Mouse (Mus musculus) embryo, embryonic 11 days (tissue): ENCODE results near the gene Pnkp.

Experiments
- DNase-seq: peaks from one replicate; pipeline ENCODE4 v3.0.0-alpha.2; 2015

Pnkp gene

DNA sequence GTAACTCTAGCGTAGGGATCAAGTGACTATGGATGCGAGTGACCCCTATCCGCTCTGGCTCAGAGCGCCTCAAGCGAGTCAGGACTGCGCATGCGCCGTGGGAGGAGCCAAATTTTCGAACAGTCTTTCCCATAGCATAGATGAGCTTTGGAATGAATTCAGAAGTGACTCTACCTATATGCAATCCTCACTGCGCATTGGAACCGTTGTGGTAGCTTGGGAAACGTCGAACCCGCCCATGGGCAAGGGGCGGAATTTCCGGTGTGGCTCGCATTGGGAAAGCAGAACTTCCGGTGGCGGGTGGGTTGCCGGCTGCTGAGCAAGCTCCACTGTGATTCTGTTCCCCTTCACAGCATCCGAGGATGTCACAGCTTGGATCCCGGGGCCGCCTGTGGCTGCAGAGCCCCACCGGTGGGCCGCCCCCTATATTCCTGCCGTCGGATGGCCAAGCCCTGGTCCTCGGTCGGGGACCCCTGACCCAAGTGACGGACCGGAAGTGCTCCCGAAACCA is at the start of gene Pnkp:
Gene Pnkp, plus strand, starts transcription at position 98 of the 511 bp plus-strand sequence.
- peak; percentile 93 for DNase-seq

DNA sequence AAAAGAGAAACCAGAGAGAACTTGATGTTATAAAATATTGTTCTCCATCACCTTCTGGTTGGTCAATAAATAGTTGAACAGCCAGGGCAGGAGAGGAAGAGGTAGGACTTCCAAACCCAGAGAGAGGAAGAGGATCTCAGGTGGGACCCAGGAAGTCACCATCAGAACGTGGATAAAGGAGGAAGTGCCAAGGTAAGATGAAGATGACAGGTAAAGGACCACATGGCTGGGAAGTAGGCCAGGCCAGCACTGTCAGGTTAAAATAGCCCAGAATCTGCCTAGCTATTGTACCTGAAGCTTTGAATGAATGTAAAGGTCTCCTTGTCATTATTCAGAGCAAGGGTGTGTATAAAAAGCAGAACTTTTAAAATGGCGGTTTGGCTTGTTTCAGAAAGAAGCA is 48.0 kb upstream of the Pnkp start:
- no peak for DNase-seq

DNA sequence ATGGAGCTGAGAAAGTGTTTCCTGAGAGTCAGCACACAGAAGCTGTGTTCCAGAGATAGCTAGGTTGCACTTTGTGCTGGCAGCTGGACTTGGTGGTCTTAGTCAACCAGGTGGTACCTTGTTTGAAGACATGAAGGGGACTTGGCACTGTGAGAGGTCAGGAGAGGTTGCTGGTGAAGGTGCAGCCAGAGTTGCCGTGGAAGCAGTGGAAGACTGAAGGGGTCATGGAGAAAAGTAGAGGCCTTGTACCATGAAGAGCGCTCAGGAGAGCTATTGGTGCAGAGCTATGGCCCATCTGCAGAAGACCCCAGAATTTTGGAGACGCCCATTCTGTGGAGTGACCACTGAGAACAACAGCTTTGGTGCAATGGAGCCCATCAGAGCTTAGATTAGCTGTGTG is 47.5 kb upstream of the Pnkp start:
- DNase-seq: no peak

DNA sequence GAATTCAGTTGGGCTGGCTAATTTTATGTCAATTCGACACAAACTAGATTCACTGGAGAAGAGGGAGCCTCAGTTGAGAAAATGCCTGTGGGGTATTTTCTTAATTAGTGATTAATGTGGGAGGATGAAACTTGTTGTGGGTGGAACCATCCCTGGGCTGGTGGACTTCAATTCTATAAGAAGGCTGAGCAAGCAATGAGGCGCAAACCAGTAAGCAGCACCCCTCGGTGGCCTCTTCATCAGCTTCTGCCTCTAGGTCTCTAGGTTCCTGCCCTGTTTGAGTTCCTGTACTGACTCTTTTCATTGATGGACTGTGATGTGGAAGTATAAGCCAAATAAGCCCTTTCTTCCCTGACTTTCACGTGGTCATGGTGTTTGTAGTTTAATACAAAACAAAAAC is 46.6 kb upstream of the Pnkp start:
- no peak for DNase-seq

DNA sequence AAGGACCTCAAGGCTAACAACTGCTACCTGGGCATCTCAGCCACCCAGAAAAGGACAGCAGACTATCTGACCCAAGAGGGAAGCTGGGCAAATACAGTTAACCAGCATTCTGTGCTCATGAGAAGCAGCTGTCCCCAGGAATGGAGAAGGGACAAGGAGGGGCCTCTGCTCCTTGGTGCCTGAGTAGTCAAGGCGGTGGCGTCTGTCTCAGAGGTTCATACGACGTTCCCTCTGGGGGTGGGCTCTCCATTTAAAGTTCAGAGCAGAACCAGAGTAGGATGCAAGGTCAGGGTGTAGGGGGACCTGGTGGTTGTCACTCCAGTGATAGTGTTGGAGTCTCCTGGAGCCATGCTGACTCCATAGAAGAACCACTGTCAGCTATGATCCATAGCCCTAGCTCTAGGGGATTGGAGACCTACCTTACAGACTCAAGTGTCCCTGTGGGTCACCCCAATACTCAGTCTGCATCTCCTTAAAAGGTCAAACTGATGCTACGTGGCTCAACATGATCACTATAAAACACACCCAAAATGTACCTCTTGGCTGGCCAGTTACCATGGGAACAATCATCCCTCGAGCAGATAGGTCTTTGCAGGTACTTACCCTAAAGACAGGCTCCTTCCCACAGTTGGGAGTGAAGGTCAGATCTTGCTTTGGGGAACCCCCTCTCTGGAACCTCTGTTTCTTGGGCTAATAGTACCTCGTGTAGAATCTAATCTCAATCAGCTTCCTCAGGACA is 46.0 kb upstream of the Pnkp start:
- DNase-seq: no peak

DNA sequence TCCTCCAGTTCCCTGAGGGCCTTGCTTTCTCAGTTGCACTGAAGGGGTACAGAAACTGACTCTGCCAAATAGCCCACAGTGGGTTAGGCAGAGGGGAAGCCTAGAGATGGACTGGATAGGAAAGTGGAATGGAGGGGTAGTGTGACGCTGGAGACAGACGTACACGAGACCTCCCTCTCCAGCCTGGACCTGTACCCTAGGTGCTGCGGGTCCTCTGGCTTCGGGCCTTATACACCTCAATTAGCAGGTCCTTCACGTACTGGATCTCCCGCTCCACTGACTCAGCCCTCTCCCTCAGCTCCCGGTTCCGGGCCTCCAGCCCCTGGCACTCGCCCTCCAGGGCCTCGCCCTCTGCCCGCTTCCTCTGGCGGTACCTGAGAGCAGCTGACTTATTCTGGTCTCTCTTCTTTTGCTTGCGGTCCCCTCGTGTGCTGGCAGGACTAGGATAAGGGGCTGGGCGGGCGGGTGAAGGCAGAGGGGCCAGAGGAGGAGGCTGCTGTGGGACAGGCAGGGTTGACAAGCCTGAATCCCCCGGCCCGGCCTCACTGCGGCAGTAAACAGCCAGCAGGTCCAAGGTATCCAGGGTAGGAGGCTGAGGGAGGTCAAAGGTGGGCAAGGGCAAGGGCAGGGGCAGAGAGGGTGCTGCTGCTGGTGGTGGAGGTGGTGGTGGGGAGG is 44.2 kb upstream of the Pnkp start:
- DNase-seq: no peak

DNA sequence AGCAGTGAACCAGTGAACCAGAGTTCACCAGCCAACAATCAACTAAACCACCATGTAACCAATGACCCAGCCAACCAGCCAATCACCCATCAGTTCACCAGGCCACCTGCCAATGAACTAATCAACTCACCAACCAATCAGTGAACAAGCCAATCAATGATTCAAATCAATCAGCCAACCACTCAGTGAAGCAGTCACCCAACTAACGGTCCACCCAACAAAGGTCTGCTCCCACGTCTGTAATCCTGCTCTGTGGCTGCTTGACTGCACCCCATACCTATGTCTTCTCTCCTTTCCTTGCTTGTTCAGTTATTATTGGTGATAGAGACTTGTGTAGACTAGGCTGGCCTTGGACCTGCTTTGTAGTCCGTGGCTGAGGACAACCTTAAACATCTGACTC is 43.0 kb upstream of the Pnkp start:
- no peak for DNase-seq

DNA sequence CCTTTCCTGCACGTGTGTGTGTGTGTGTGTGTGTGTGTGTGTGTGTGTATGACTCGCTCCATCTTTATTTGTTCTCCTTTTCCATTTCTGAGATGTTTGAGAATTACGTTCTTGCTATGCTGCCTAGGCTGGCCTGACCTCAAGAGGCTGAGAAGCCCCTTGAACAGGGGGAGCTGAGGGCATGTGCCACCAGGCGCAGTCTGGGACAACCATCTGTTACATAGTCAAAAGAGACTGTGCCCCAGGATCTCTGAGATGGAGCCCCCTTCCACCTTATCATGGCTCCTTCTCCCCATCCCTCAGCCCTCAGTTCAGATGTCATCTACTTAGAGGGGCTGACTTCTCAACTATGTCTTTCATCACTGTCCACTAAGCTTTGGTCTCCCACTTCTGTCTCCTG is 42.5 kb upstream of the Pnkp start:
- no peak for DNase-seq

DNA sequence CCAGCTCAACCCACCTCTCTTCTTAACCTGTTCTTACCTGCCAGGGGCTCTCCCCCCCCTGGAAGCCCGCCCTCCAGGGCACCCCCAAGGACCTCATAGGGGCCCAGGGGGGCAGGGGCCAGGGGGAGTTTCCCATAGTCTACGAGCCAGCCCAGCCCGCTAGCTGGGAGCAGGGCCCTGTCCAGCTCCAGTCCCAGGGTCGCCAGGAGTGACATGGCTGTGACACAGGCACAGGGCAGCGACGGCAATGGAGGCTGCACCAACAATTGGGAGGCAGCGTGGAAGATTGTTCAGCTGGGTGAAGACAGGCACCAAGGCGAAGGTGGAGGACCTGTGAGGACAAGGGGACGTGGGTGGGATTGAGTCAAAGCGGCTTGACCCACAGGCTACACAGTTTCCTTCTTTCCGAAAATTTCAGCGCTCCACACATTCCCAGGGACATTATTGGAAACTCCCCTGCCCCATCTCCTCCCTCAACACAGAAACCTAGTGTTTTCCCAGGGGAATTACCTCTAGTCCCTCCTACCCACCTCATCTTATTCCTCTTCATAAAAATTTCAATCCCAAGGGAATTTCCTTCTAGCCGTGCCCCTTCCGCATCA is 41.9 kb upstream of the Pnkp start:
- peak; percentile 14 for DNase-seq

DNA sequence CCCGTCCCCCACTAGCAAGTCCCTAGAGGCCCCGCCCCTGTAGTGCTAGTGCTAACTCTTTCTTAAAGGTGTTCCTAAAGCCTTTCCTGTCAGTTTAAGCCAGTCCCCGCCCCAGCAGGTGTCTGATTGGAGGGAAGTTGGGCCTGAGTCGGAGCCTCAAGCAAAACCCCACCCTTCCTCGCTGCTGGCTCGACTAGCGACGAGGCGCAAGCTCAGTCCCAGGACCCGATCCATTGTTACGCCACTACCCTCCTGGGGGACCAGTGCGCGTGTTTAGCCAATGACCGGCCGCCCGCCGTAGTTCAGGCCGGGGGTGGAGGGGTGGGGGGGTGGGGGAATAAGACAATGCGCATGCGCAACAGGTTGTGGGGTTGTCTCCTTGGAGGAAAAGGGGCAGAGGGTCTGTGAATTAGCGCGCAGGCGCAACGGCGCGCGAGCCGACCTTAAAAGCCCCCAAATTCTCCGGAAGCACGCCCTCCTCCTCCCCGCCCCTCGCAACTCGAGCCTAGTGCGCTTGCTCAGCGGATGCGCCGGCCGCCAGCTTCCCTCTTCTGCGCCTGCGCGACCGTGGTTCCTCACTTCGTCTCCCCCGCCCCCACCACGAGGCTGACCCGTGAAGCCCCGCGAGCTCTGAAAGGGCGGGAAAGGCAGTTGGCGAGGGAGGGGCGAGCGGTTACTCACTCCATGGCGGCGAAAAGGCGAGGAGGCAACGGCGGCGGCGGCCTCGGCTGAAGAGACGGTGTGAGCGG is 41.0 kb upstream of the Pnkp start, which contains the start of the genes Nup62 and Il4i1:
Gene Nup62, plus strand, starts transcription at position 368 of the 749 bp plus-strand sequence.
Gene Il4i1, plus strand, starts transcription at position 667 of the 749 bp plus-strand sequence.
- peak; percentile 100 for DNase-seq

DNA sequence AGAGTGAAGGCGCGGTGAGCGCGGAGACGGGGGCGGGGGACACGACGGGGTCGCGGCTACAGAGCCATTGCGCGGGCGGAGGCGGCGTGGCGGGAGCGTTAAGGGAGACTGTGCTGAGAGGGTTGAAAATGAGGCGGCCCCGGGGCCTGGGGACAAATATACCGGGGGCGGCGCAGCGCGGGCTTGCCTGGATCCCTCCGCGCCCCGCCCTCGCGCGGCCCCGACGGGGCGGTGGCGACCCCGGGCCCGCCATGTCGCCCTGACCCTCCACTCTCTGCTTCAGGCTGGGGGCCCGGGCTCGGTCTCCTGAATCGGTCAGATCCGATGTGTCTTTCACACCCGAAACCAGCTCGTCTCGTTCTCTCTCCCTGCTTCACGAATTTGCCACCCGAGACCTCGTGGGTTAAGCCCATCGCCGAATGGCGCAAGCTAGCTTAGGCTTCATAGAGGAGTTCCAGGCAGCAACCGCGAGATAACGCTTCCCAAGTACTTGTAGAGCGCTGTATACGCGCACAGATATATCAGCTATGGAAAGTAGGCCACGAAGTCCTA is 40.4 kb upstream of the Pnkp start, which contains the start of gene Atf5:
Gene Atf5, minus strand, starts transcription at position 189 of the 552 bp plus-strand sequence.
- DNase-seq: peak; percentile 79

DNA sequence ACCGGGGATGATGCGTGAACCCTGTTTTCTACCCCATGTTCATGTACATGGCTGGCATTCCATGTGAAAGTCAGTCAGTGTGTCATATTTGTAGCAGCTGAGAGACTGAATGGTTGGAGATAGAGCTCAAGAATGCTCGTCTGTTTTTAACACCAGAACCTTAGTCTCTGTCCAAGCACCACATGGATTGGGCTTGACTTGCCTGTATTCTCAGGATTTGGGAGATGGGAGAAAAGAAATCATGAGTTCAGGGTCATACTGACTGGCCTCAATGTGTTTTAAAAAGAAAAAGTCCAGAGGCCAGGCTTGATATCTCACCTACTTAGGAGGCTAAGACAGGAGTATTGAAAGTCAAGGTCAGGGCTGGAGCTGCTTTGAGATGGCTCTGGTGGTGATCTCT is 39.5 kb upstream of the Pnkp start:
- no peak for DNase-seq

DNA sequence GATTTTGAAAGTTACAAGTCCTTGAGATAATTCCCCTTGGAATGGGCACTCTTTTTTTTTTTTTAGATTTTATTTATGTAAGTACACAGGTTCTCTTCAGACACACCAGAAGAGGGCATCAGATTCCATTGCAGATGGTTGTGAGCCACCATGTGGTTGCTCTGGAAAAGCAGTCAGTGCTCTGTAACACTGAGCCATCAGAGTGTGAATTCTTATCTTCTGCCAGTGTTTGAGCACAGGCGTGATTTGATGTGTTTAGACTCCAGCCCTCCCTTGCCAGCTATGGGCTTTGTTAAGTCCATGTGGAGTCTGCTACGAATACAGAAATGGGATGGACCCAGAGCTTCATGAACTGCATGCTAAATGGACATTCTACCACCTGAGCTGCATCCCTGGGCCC is 38.8 kb upstream of the Pnkp start:
- no peak for DNase-seq

DNA sequence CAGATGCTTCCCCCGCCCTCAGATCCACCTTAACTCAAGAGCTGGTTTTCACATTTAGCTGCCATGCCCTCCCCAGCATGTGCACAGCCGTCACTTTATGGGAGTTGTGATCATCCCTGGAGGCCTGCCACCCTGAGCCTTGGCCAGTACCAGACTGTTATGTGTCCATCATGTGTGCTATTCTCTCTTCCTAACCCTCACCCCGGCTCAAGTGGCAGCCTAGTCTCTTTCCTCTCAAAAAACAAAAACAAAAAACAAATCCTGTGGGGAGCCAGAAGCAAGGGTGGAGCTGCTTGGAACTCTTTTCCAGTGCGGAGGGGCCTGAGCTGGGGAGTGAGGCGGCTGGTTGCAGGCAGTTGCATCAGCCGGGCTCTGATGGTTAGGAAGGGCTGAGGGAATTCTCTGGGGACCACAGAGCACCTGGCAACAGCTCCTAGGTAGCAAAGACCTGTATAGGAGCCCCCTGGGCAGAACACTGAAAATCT is 38.1 kb upstream of the Pnkp start:
- no peak for DNase-seq

DNA sequence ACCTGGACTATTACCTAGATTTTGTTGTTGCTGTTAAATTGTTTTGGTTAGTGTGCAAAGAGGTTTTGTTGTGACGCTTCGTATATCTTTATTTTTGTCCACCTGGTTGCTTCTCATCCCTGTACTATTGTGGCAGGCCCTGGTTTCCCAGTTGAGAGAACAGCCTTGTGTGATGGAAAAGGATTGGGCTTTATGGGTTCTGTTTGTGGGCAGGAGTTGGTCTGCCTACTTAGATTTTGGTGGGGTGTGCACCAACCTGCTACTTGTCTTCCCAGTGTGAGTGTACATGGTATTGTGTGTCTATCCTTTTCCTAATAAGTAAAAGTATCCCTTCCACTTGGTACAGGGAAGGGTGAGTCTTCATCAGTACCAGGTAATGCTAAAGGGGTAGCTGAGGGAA is 37.5 kb upstream of the Pnkp start:
- DNase-seq: no peak

DNA sequence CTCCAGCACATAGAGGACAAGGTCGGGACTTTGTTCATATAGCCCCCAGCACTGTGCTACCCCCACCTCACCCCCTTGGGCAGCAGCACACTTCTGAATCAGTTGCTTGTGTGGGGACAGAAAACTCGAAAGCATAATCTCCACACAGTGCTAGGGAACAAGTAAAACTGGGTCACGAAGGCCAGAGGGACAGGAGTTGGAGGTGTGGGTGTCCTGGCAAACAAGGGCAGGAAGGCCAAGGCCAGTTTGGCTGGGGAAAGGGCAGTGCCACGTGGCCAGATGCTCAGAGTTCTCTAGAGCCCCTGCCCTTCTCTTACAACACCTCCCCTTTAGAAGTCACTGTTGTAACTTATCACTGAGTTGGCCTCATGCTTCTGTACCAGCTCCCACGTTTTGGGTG is 37.1 kb upstream of the Pnkp start:
- DNase-seq: no peak

DNA sequence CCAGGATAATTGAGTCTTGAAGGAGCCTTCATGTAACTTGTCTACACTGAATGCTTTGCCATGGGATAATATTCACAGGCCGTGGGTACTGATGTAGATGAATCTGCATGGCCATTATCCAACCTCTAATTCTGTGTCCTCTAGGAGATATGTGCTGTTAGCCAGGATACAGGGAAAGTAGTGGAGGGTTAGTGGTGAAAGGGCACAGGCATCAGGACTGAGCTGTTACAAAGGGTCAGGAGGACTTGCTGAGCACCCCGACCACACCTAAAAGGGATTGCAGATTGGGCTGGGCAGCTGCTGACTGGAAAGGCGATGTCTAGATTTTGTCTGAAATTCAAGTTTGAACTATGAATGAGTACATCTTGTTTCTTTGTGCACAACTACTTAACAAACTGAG is 36.4 kb upstream of the Pnkp start:
- no peak for DNase-seq

DNA sequence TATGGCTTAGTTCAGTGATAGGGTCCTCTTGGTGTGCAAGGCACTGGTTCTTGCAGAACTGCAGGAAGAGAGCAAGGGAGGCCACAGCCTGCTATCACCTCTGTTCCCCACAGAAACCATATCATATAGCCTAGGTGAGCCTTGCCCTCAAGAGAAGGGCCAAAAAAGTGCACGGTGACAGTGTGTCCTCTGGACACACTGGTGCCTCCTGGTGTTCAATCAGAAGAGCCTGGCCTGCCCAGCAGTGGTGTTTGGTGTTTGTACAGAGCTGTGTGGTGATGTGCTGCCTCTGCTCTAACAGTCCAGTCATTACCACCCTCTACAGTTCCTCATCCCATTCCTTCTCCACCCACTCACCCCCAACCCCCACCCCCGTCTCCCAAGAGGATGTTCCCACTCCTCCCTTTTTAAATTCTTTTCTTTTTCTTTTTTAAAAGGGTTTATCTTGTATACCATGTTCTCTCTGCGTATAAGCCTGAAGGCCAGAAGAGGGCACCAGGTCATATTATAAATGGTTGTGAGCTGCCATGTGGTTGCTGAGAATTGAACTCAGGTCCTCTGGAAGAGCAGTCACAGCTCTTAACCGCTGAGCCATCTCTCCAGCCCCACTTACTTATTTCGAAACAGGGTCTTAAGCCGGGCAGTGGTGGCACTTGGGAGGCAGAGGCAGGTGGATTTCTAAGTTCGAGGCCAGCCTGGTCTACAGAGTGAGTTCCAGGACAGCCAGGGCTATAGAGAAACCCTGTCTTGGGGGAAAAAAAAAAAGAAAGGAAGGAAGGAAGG is 35.1 kb upstream of the Pnkp start:
- no peak for DNase-seq

DNA sequence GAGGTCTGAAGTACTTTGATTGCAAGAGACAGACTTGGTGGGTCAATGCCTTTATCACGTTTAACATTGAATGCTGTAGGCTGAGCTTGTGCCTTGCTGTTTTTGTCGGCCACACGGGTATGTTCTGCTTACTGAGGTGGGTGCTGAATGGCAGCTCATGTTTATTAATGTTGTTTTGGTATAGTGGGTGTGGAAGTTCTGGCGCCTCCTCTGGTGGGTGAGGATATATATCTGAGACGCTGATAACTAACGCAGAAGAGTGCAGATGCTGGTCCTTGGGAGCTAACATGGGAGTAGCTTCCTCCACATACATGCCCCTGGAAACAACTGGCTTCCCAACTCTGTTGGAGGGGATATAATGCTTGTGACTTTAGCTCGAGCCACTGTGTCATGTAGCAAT is 33.5 kb upstream of the Pnkp start:
- no peak for DNase-seq

DNA sequence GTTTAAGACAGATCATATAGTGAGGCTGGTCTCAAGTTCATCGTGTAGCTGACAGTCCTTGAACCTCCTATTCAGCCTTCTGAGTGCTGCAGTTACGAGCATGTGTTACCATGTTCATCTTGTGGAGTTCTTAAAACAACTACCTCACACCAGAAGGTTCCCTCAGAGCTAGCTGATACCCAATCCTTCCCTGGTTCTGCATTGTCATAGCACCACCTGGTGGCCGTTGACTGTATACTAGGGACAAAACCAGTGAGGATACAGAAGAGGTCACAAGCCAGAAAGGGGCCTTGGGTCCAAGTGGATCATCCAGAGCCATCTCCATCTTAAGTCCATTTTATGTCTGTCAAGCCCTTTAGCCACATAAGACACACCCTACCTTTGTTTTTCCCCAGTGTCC is 32.1 kb upstream of the Pnkp start:
- peak; percentile 84 for DNase-seq

DNA sequence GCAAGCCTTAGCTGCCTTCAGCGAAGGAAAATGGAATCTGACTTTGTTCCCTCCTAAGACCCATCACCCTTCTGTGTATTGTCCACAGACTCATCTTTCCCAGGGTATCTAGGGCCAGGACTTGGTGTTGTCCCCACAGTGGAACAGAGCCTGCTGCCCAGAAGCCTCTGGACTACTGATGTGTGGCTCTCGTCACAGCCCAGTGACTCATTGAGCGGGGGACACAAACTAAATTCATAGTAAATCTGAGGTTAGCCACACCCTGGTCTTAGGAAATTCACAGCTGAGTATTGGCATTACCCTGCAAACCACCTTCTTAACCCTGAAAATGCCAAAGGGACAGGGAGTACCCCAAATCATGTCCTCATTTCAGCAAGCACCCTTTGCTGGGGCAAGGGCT is 30.2 kb upstream of the Pnkp start:
- DNase-seq: no peak

DNA sequence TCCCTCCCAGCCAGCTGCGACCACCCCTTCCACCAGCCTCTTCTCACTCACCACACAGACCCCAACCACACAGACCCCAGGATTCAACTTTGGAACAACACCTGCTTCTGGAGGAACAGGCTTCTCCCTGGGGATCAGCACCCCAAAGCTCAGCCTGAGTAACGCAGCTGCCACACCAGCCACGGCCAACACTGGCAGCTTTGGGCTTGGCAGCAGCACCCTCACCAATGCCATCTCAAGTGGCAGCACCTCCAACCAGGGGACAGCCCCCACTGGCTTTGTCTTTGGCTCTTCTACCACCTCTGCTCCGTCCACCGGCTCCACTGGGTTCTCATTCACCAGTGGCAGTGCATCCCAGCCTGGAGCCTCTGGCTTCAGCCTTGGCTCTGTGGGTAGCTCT is 28.2 kb upstream of the Pnkp start:
- DNase-seq: no peak
